Mouse (Mus musculus) B cell, adult 2 months (primary cell): ENCODE measurements around the gene Syt1.

ENCODE experiments used
- DNase-seq, 2 experiments: peaks; one replicate each; pipeline ENCODE4 v3.0.0; 2022

The Syt1 gene

DNA sequence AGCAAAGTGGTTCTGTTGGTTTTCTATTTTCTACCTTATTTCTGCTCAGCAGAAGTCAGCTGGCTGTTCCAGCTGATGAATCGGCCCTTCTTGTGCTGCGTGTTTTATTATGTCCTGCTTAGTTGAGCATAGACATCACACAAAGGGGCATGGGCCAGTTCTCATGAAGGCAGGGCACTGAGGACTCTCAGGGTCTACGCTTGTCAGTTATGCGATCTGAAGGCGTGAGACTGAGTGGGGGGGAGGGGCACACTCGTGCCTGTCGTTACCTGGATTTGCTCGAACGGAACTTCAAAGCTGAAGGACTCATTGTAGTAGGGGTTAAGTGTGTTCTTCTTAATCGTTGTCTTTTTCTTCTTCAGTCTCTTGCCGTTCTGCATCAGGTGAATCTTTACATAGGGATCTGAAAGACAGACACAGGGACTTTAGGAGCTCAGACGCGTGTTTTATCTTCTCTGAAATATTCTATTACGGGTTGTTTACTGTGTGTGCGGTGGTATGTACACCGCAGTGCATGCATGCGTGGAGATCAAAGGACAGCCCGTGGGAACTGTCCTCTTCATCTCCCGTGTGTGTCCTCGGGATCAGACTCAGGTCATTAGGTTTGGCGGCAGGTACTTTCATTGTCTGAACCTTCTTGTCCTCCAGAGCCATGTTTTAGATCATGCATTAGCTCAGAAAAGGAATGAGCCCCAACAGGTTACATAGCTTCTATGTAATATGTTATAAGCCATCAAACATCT is 506.5 kb downstream of the Syt1 start:
- DNase-seq = no peak

DNA sequence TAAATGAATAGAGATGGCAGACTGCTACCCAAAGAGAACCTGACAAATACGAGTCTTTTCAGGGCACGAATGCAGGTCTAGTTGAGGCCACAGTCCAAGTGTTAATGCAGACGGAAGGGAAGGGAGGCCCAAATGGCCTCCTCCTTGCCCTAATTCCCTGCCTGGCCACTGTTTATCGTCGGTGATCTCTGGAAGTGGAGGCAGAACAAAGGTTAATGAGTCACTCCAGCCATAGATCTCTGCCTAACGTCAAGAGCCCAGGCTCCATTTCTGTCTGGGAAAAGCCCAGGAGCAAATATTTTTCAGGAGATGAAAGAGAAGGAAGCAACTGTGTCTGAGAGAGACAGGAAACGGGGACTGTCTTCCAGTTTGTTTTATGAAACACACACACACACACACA is 520.6 kb downstream of the Syt1 start:
- DNase-seq = no peak

- no peak for DNase-seq
Measured at GRCm38 (mm10) chr10:108483991-108484390, 526.8 kb downstream of the Syt1 start.

DNA sequence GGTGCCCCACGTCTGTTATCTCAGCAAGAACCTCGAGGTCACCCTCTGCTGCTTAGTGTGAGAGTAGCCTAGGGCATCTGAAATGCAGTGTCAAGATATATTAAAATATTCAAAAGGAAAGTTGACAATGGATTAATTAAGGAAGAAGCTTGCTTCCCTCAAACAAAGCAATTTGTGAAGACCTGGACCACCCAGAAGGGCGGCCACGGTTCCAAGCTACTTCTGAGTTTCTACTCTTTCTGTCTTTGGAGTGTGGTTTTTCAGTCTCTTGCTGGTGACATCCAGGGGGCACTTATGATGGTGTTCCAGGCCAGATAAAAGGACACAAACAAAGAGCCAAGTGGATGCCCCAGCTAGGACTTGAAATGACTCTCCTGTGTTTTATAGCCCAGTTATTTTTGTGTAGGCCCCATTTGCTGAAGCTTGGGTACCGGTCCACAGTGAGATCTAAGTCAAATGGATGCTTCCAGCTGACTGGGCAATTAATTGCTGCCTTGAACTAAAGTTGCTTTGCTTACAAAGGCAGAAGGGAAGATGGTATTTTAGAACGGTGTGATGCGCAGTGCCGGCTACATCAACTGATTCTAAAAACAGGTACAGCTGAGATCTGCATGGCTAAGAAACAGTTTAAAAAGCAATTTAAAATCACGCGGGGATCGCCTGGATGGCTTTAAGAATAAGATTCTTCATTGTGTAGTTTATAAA is 530.5 kb downstream of the Syt1 start:
- no peak for DNase-seq

DNA sequence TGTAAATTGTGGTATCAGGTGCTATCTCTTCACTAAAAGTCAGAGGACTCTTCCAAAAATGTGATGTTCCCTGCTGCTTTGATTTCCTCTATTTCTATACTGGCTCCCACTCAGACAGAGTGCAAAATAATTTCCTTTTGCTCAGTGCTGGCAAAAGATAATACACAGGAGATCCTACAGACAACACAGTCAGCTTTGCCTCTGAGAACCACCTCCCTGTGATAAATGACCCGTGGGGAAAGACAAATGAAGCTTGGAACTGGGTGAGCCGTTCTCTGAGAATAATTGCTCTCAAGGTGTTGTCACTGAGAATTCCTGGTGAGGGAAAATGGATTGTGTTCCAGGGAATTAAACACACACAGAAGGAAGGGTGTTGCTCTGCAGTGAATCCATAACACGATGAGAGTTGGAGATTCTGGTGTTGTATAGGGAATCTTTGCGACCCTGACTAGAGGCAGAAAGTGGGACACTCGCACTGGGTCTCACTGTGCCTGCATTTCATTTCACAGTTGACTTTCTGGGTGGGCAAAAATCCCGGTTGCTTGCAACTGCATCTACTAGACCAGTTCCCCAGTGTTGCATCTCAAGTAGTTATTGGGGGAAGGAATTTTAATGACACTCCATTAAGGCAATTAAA is 540.3 kb downstream of the Syt1 start:
- DNase-seq = no peak

DNA sequence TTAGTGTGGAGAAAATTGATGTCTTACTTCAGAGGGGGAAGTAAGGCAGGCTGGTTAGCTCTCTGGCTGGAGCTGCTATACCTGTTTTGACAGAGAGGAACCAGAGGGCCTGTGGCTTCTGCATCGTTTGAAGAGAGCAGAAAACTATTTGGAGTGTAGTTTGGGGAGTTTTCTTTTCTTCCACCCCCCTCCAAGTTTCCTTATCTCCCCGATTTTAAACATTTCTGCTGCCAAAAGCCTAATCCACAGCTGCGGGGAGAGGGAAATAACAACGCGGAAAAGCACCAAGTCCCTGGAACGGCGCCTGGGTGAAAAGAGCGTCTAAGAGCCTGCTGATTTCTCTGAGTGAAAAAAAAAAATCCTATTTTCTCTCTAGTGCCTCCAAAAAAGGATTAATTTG is 544.2 kb downstream of the Syt1 start:
- no peak for DNase-seq

GRCm38 (mm10) chr10:108461862-108462261 is 548.9 kb downstream of the Syt1 start:
- DNase-seq = no peak

- DNase-seq = no peak
Measured at GRCm38 (mm10) chr10:108457054-108457453, 553.7 kb downstream of the Syt1 start.

- DNase-seq = no peak
Measured at GRCm38 (mm10) chr10:108455883-108456282, 554.9 kb downstream of the Syt1 start.

DNA sequence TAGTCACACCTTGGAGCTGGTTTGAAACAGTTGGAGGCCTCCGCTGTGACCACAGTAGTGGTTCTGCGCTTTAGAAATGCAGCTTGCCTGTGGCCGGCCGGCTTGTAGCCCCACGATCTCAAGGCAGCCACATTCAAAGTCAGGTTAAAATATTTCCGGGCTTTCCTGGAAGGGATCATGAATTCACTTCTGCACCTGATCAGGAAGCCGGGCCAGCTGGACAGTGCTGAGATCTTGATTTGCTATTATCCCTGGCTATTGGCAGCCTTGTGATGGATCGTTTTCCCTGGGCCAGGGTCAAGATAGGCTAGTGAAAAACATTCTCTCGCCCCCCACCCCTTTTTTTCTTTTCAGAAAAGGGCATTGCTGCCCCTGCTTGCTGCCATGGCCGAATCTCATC is 555.6 kb downstream of the Syt1 start:
- no peak for DNase-seq

DNA sequence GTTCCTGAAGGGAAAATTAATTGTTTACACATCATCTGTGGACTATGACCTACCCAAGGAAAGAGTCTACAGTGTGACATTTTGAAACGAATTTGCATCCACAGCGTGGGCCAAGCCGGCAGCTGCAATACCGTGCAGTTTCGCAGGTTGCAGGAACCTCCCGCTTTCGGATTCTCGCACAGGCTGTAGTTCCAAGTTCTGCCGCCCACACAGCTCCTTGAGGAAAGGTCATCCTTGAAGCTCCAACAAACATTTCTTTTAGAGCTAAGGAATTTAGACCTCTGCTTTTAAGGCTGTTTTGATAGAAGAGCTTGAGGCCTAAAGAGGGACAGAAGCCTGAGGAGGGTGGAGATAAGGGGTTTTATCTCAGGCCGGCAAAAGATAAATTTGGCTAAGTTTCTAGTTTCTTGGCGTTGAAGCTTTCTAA is 556.1 kb downstream of the Syt1 start:
- no peak for DNase-seq

- DNase-seq = no peak
Measured at GRCm38 (mm10) chr10:108453561-108453960, 557.2 kb downstream of the Syt1 start.

- no peak for DNase-seq
Measured at GRCm38 (mm10) chr10:108452421-108452820, 558.4 kb downstream of the Syt1 start.

- DNase-seq = no peak
Measured at GRCm38 (mm10) chr10:108451516-108451915, 559.3 kb downstream of the Syt1 start.

- DNase-seq = no peak
Measured at GRCm38 (mm10) chr10:108450401-108450800, 560.4 kb downstream of the Syt1 start.

GRCm38 (mm10) chr10:108448421-108448820 is 562.4 kb downstream of the Syt1 start:
- DNase-seq = no peak
